Mouse (Mus musculus) intestine, embryonic 14.5 days (tissue): ENCODE measurements around the gene Ezh1. TPM values are rescaled to one million over a fixed set of nuclear protein-coding genes. Genes with fewer than 3 reads are reported as not detected.

ENCODE experiments used
- ATAC-seq: fragments of 200-750 bp; cut with Nextera tagmentation; replicated peaks from 2 replicates; pipeline ENCODE4 v1.8.0; 2017; ENCODE audit warnings: low read depth, moderate number of reproducible peaks, moderate TSS enrichment, moderate library complexity; ENCODE audit not compliant: low FRiP score, low TSS enrichment
- DNase-seq: peaks from one replicate; pipeline ENCODE4 v3.0.0-alpha.2; 2018; ENCODE audit warnings: low spot score
- H3K27ac ChIP-seq: fragments of 300-500 bp; sonication (generic); 2 replicates; pipeline ENCODE4 v1.5.1; 2014; ENCODE audit warnings: low read depth, mild to moderate bottlenecking, control low read depth
- H3K27me3 ChIP-seq: fragments of 300-500 bp; sonication (generic); replicated peaks from 2 replicates; pipeline ENCODE4 v1.6.1; 2014; ENCODE audit warnings: low read length, control low read depth; ENCODE audit not compliant: control insufficient read depth, insufficient read depth
- H3K36me3 ChIP-seq: fragments of 300-500 bp; sonication (generic); 2 replicates; pipeline ENCODE4 v1.6.1; 2014; ENCODE audit warnings: low read length, control low read depth; ENCODE audit not compliant: control insufficient read depth, insufficient read depth
- H3K4me1 ChIP-seq: fragments of 300-500 bp; sonication (generic); replicated peaks from 2 replicates; pipeline ENCODE4 v1.6.1; 2014; ENCODE audit warnings: low read length, control low read depth, mixed read lengths; ENCODE audit not compliant: control insufficient read depth, insufficient read depth
- H3K4me2 ChIP-seq: fragments of 300-500 bp; sonication (generic); 2 replicates; pipeline ENCODE4 v1.6.1; 2014; ENCODE audit warnings: low read length
- H3K4me3 ChIP-seq: fragments of 300-500 bp; sonication (generic); 2 replicates; pipeline ENCODE4 v1.5.1; 2014; ENCODE audit warnings: low read depth, low read length, control low read depth, mixed read lengths
- H3K9ac ChIP-seq: fragments of 300-500 bp; sonication (generic); 2 replicates; pipeline ENCODE4 v1.6.1; 2014; ENCODE audit warnings: mild to moderate bottlenecking, low read length
- H3K9me3 ChIP-seq: fragments of 300-500 bp; sonication (generic); 2 replicates; pipeline ENCODE4 v1.6.1; 2016; ENCODE audit warnings: low read length, control low read depth; ENCODE audit not compliant: control insufficient read depth
- WGBS: fragments of 180-500 bp; shearing (Covaris S2); extraction: QIAGEN DNeasy Blood & Tissue Kit; methylation state at CpG from one replicate; pipeline ENCODE4 v1.1.7; 2014; 5-methylcytosine and 5-hydroxymethylcytosine counted together
- polyA plus RNA-seq: library from polyadenylated mRNA; unstranded; fragments of >200 nt; fragmentation: Nextera tagmentation; extraction: Ambion mirVana; gene quantifications from 2 replicates; pipeline ENCODE4 v1.2.1, GENCODE M21; 2014

The Ezh1 gene
- polyA plus RNA-seq, 1 experiment from 2014 or later = 20.2 TPM

DNA sequence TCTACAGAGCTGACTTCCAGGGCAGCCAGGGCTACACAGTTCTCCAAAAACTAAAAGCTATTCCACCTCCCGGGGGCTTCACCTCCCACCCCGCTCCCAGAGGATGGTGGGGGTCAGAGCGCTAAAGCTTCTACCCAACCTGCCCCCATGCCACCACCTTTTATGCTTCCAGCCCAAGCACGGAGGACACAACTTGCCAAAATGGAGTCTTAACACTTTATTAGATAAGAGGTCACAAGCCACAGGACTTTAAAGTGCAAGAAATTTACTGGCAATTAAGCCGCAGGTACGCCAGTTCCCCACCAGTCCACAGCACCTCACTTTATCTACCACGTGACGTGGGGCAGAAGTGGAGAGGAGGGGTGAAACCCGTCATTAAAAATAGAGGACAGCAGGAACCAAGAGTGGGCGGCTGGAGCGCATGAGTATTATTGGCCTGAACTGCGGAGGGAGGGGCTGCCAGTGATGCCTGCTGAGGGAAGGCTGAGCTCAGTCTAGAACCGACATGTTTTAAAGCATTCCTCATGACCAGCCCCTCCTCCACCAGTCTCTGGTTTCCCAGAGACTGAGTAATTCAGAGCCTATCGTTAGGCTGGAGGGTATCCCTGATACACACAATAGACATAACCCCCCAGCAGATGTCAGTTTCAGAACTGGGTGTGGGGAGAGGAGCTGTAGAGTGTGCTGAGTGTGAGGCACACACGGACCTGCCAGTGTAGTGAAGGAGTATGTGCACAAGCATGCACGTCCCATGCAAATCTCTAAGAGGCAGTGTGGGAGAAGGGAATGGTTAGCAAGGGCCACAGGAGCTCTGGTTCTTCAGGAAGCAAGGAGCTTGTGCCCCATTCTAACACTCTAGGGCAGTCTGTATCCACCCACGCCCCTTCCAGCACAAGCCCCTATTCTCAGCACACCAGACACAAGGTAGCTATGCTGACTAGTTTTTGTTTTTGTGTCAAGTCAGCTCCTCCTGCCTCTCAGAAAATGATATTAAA is 35.1 kb downstream of the Ezh1 start:
- no peak overlapping the region for H3K9ac ChIP-seq
- 49% methylated on average over 17 of the region's 17 CpGs for WGBS
- H3K27me3 ChIP-seq = no peaks in the 10 kb centered on the region
- H3K4me2 ChIP-seq = no peak overlapping the region
- peaks cover 31% of the 10 kb centered on the region for H3K4me1 ChIP-seq
- H3K27ac ChIP-seq = peak overlapping the region; percentile 93
- no peaks in the 10 kb centered on the region for H3K9me3 ChIP-seq
- ATAC-seq = no peak
- DNase-seq = no peak
- no peak overlapping the region for H3K4me3 ChIP-seq
- H3K36me3 ChIP-seq = peaks cover 32% of the 10 kb centered on the region

GRCm38 (mm10) chr11:101190181-101190912 is 35.9 kb downstream of the Ezh1 start:
- Histone ChIP-seq H3K4me2 (peak overlapping the region; percentile 23; the same call in 1 of the 2 replicates), H3K27me3 (no peaks in the 10 kb centered on the region), H3K36me3 (peaks cover 26% of the 10 kb centered on the region), H3K4me1 (peaks cover 31% of the 10 kb centered on the region), H3K9ac (peak overlapping the region; percentile 27), H3K27ac (peak overlapping the region; percentile 93), H3K4me3 (no peak overlapping the region), H3K9me3 (no peaks in the 10 kb centered on the region)
- 34% methylated on average over 8 of the region's 8 CpGs for WGBS
- no peak for ATAC-seq
- DNase-seq = no peak

DNA sequence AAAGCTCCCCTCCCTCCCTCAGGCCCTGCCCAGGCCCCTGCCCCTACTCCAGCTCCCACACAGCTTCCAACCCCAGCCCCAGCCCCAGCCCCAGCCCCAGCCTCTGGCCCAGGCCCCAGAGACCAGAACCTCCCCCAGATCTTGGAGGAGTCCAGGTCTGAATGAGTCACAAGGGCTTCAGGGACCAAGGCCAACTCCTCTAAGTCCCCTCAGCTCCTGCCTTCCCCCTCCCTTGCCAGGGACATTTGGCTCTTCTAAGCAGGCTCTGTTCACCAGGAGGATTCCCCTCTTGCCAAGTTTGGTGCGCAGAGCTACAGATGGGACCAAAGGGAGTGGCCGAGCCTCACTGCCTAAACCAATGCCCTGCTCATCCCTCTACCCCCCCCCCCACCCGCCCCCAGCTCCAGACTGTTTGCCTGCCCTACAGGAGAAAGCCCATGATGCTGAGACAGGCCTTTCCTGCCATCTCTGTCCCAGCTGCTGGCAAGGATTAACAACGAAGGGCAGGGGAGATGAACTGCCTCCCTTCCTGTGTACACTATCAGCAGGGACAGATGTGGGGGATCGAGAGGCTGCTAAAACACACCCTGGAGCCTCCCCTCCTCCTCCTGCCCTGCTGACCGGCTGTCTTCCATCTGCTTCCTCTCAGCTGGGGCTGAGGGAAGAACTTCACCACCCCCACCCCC is 36.6 kb downstream of the Ezh1 start:
- Histone ChIP-seq H3K4me3 (no peak overlapping the region), H3K4me1 (peaks cover 31% of the 10 kb centered on the region), H3K36me3 (peaks cover 21% of the 10 kb centered on the region), H3K9ac (peak overlapping the region; percentile 27), H3K9me3 (no peaks in the 10 kb centered on the region), H3K27me3 (no peaks in the 10 kb centered on the region), H3K4me2 (peak overlapping the region; percentile 23; the same call in 1 of the 2 replicates), H3K27ac (peak overlapping the region; percentile 93)
- WGBS = 13% methylated on average over 6 of the region's 6 CpGs
- DNase-seq (peak; percentile 77), ATAC-seq (peak; percentile 72)

DNA sequence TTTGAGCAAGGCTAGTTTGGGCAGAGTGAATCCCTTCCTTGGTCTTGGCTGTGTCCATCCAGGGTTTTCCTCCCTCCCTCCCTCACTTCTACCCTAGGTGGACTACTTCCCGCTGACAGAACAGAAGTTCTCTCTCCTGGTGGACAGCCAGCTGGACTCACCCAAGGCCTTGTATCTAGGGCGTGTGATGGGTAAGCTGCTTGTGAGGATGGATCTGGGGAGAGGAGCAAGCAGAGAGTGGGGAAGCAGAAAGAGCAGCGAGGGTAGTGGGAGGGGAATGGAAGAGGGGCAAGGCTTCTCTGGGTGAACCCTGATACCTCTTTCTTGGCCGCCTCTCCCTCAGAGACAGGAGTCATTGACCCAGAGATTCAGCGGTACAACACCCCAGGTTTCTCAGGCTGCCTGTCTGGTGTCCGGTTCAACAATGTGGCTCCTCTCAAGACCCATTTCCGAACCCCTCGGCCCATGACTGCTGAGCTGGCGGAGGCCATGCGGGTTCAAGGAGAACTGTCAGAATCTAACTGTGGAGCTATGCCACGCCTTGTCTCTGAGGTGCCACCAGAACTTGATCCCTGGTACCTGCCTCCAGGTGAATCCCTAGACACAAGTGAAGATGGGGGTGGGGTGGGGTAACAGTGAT is 38.0 kb downstream of the Ezh1 start:
- Histone ChIP-seq H3K9ac (no peak overlapping the region), H3K27me3 (no peaks in the 10 kb centered on the region), H3K4me3 (no peak overlapping the region), H3K4me2 (no peak overlapping the region), H3K27ac (peak overlapping the region; percentile 93), H3K4me1 (peaks cover 31% of the 10 kb centered on the region), H3K36me3 (peaks cover 8% of the 10 kb centered on the region), H3K9me3 (no peaks in the 10 kb centered on the region)
- no peak for DNase-seq
- no peak for ATAC-seq
- 80% methylated on average over 11 of the region's 11 CpGs for whole genome bisulfite sequencing

GRCm38 (mm10) chr11:101187541-101187940 is 38.7 kb downstream of the Ezh1 start:
- Histone ChIP-seq H3K27ac (no peak overlapping the region), H3K9me3 (no peaks in the 10 kb centered on the region), H3K36me3 (peaks cover under 1% of the 10 kb centered on the region; the same call in 1 of the 2 replicates), H3K4me2 (no peak overlapping the region), H3K4me1 (peaks cover 31% of the 10 kb centered on the region), H3K4me3 (no peak overlapping the region), H3K27me3 (no peaks in the 10 kb centered on the region), H3K9ac (no peak overlapping the region)
- WGBS = 89% methylated on average over 5 of the region's 5 CpGs
- DNase-seq (no peak), ATAC-seq (no peak)

DNA sequence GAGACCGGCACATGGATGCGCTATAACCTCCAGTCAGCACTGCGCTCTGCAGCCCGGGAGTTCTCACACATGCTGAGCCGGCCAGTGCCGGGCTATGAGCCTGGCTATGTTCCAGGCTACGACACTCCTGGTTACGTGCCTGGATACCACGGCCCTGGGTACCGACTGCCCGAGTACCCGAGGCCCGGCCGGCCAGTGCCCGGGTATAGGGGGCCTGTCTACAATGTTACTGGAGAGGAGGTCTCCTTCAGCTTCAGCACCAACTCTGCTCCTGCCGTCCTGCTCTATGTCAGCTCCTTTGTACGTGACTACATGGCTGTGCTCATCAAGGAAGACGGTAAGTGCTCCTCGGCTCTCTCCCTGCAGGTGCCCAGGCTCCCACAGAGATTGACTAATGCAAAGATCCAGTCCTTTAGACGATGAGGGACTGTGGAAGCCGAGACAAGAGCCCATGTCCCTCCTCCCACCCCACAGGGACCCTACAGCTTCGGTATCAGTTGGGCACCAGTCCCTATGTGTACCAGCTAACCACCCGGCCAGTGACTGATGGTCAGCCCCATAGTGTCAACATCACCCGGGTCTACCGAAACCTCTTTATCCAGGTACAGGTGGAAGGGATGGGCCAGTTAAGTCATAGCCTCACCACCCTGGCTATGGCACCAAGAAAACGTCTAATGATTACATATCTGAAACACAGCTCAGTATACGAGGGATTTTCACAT is 39.6 kb downstream of the Ezh1 start:
- no peak for DNase-seq
- no peak overlapping the region for H3K4me3 ChIP-seq
- no peaks in the 10 kb centered on the region for H3K36me3 ChIP-seq
- H3K9me3 ChIP-seq = no peaks in the 10 kb centered on the region
- H3K27me3 ChIP-seq = no peaks in the 10 kb centered on the region
- H3K27ac ChIP-seq = no peak overlapping the region
- no peak overlapping the region for H3K4me2 ChIP-seq
- H3K4me1 ChIP-seq = peaks cover 31% of the 10 kb centered on the region
- H3K9ac ChIP-seq = no peak overlapping the region
- 93% methylated on average over 27 of the region's 27 CpGs for WGBS
- ATAC-seq = no peak

DNA sequence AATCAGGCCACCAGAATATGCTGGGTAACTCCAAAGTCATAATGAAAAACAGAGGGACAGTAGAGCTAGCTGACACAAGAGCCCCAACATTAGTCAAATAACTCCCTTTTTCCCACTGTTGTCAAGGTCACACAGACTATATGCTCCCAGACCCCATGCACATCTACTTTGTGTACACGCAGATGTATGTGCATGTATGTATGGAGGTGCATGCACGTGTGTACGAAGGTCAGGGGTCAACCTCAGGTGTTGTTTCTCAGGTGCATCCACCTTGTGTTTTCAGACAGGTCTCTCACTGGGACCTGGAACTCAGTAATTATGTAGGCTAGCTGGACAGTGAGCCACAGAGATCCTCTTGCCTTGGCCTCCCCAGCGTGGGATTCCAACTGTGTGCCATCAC is 40.8 kb downstream of the Ezh1 start:
- peaks cover 19% of the 10 kb centered on the region for H3K4me1 ChIP-seq
- no peak overlapping the region for H3K4me3 ChIP-seq
- no peaks in the 10 kb centered on the region for H3K9me3 ChIP-seq
- WGBS = 93% methylated on average over 4 of the region's 4 CpGs
- ATAC-seq (no peak), DNase-seq (no peak)
- H3K27me3 ChIP-seq = no peaks in the 10 kb centered on the region
- no peak overlapping the region for H3K9ac ChIP-seq
- H3K36me3 ChIP-seq = no peaks in the 10 kb centered on the region
- no peak overlapping the region for H3K27ac ChIP-seq
- H3K4me2 ChIP-seq = no peak overlapping the region
